Mouse (Mus musculus) megakaryocyte, embryonic 14.5 days (primary cell): ENCODE data around the gene Tef. TPM values are rescaled to one million over a fixed set of nuclear protein-coding genes. Genes with fewer than 3 reads are reported as not detected.

Experiments
- H3K27me3 ChIP-seq: replicated peaks from 2 replicates; pipeline ENCODE3; 2012; ENCODE audit warnings: inconsistent platforms
- H3K36me3 ChIP-seq: replicated peaks from 2 replicates; pipeline ENCODE3; 2012; ENCODE audit warnings: low read length, inconsistent platforms, mixed read lengths
- H3K4me1 ChIP-seq: 2 replicates; pipeline ENCODE4 v1.6.1; 2012; ENCODE audit warnings: inconsistent platforms
- H3K4me3 ChIP-seq: replicated peaks from 2 replicates; pipeline ENCODE3; 2012; ENCODE audit warnings: moderate library complexity, mild to moderate bottlenecking, inconsistent platforms
- H3K9me3 ChIP-seq: 2 replicates; pipeline ENCODE4 v1.6.1; 2012; ENCODE audit warnings: inconsistent platforms
- FLI1 ChIP-seq: IDR thresholded peaks from 2 replicates; pipeline ENCODE4 v1.6.1; 2012; ENCODE audit warnings: low read length, inconsistent platforms, mixed read lengths
- GATA1 ChIP-seq: IDR thresholded peaks from 3 replicates; pipeline ENCODE4 v1.6.1; 2012; ENCODE audit warnings: mixed read lengths, low read length, inconsistent platforms, borderline replicate concordance
- polyA plus RNA-seq: library from polyadenylated mRNA; stranded (reverse); fragments of >175 nt; gene quantifications from 2 replicates; pipeline ENCODE4 v1.2.3, GENCODE M21; 2012; ENCODE audit warnings: low replicate concordance; ENCODE audit not compliant: insufficient read depth

Tef gene
- polyA plus RNA-seq = 6.1 and 10.8 TPM in 2 replicates

GRCm38 (mm10) chr15:81802001-81802890 lies at the start of gene Tef:
TSS of gene Tef (plus strand) at chr15:81802421.
- Histone ChIP-seq H3K9me3 (no peaks in the 10 kb centered on the region), H3K36me3 (peaks cover 7% of the 10 kb centered on the region), H3K4me3 (peak within 1 kb of the TSS; percentile 86), H3K27me3 (peaks cover 5% of the 10 kb centered on the region), H3K4me1 (peaks cover 65% of the 10 kb centered on the region)
- TF ChIP-seq FLI1 (no peak), GATA1 (peak; percentile 18; the same call in 1 of the 3 replicates)

GRCm38 (mm10) chr15:81753669-81754068 lies 48.6 kb upstream of the Tef start:
- H3K36me3 ChIP-seq = peaks cover 40% of the 10 kb centered on the region
- peaks cover 33% of the 10 kb centered on the region for H3K4me1 ChIP-seq
- TF ChIP-seq GATA1 (no peak), FLI1 (no peak)
- H3K27me3 ChIP-seq = no peaks in the 10 kb centered on the region
- peaks cover 11% of the 10 kb centered on the region for H3K9me3 ChIP-seq
- H3K4me3 ChIP-seq = no peak overlapping the region

GRCm38 (mm10) chr15:81758701-81759100 lies 43.5 kb upstream of the Tef start:
- H3K27me3 ChIP-seq = no peaks in the 10 kb centered on the region
- no peak overlapping the region for H3K4me3 ChIP-seq
- H3K9me3 ChIP-seq = peaks cover 15% of the 10 kb centered on the region
- H3K36me3 ChIP-seq = peaks cover 57% of the 10 kb centered on the region
- no peak for TF ChIP-seq FLI1
- no peak for TF ChIP-seq GATA1
- peaks cover 43% of the 10 kb centered on the region for H3K4me1 ChIP-seq

- peaks cover 46% of the 10 kb centered on the region for H3K4me1 ChIP-seq
- no peak overlapping the region for H3K4me3 ChIP-seq
- H3K36me3 ChIP-seq = peaks cover 49% of the 10 kb centered on the region
- TF ChIP-seq GATA1 (no peak), FLI1 (no peak)
- H3K27me3 ChIP-seq = no peaks in the 10 kb centered on the region
- H3K9me3 ChIP-seq = peaks cover 15% of the 10 kb centered on the region
Measured at GRCm38 (mm10) chr15:81759542-81759941, 42.7 kb upstream of the Tef start.

GRCm38 (mm10) chr15:81760361-81761079 lies 41.7 kb upstream of the Tef start:
- Histone ChIP-seq H3K4me3 (no peak overlapping the region), H3K9me3 (peaks cover 9% of the 10 kb centered on the region), H3K36me3 (peaks cover 41% of the 10 kb centered on the region), H3K27me3 (no peaks in the 10 kb centered on the region), H3K4me1 (peaks cover 51% of the 10 kb centered on the region)
- TF ChIP-seq GATA1 = no peak
- TF ChIP-seq FLI1 = no peak

- Histone ChIP-seq H3K27me3 (no peaks in the 10 kb centered on the region), H3K4me1 (peaks cover 57% of the 10 kb centered on the region), H3K4me3 (no peak overlapping the region), H3K36me3 (peaks cover 36% of the 10 kb centered on the region), H3K9me3 (peaks cover 4% of the 10 kb centered on the region)
- TF ChIP-seq FLI1 (no peak), GATA1 (no peak)
Measured at GRCm38 (mm10) chr15:81761381-81761780, 40.8 kb upstream of the Tef start.

GRCm38 (mm10) chr15:81761959-81762358 lies 40.3 kb upstream of the Tef start:
- Histone ChIP-seq H3K4me3 (no peak overlapping the region), H3K9me3 (peaks cover 4% of the 10 kb centered on the region), H3K36me3 (peaks cover 36% of the 10 kb centered on the region), H3K27me3 (no peaks in the 10 kb centered on the region), H3K4me1 (peaks cover 62% of the 10 kb centered on the region)
- TF ChIP-seq FLI1 (no peak), GATA1 (no peak)

- TF ChIP-seq GATA1 (no peak), FLI1 (no peak)
- Histone ChIP-seq H3K9me3 (peaks cover 4% of the 10 kb centered on the region), H3K27me3 (no peaks in the 10 kb centered on the region), H3K4me3 (no peak overlapping the region), H3K36me3 (peaks cover 53% of the 10 kb centered on the region), H3K4me1 (peaks cover 58% of the 10 kb centered on the region)
Measured at GRCm38 (mm10) chr15:81764573-81764972, 37.6 kb upstream of the Tef start.

GRCm38 (mm10) chr15:81765651-81766050 lies 36.6 kb upstream of the Tef start:
- TF ChIP-seq GATA1 = no peak
- TF ChIP-seq FLI1 = no peak
- Histone ChIP-seq H3K9me3 (peaks cover 4% of the 10 kb centered on the region), H3K36me3 (peaks cover 50% of the 10 kb centered on the region)

More at GRCm38 (mm10) chr15:81765651-81766050, 36.6 kb upstream of the Tef start:
- Histone ChIP-seq H3K4me1 (peaks cover 48% of the 10 kb centered on the region), H3K4me3 (peak overlapping the region; percentile 42), H3K27me3 (no peaks in the 10 kb centered on the region)
